Mouse (Mus musculus): ENCODE data around the gene Pdcd10.

Gene Pdcd10

GRCm38 (mm10) chr3:75556695-75557291, at the start of gene Pdcd10:
Gene Pdcd10, minus strand, starts transcription at chr3:75556856.
- in situ Hi-C loops (cut with MboI), result no loop called here

GRCm38 (mm10) chr3:75584898-75585297, 28.2 kb upstream of the Pdcd10 start:
- in situ Hi-C loops (cut with MboI), result no loop called here

GRCm38 (mm10) chr3:75583293-75583692, 26.6 kb upstream of the Pdcd10 start:
- in situ Hi-C loops (cut with MboI), result no loop called here

GRCm38 (mm10) chr3:75579352-75579751, 22.7 kb upstream of the Pdcd10 start:
- in situ Hi-C loops (cut with MboI), result no loop called here

GRCm38 (mm10) chr3:75575582-75575981, 18.9 kb upstream of the Pdcd10 start:
- in situ Hi-C loops (cut with MboI), result no loop called here

- in situ Hi-C loops (cut with MboI), result no loop called here
Measured at GRCm38 (mm10) chr3:75574074-75574473, 17.4 kb upstream of the Pdcd10 start.

- in situ Hi-C loops (cut with MboI), result no loop called here
Measured at GRCm38 (mm10) chr3:75557292-75557691, 636 bp upstream of the Pdcd10 start, which contains the start of gene Serpini1. Gene Serpini1, plus strand, starts transcription at chr3:75557547.

- in situ Hi-C loops (cut with MboI), result no loop called here
Measured at GRCm38 (mm10) chr3:75556121-75556694, 448 bp downstream of the Pdcd10 start.

- in situ Hi-C loops (cut with MboI), result no loop called here
Measured at GRCm38 (mm10) chr3:75551248-75551647, 5.4 kb downstream of the Pdcd10 start.

- in situ Hi-C loops (cut with MboI), result no loop called here
Measured at GRCm38 (mm10) chr3:75544287-75544686, 12.4 kb downstream of the Pdcd10 start.

GRCm38 (mm10) chr3:75542852-75543251, 13.8 kb downstream of the Pdcd10 start:
- in situ Hi-C loops (cut with MboI), result no loop called here

- in situ Hi-C loops (cut with MboI), result no loop called here
Measured at GRCm38 (mm10) chr3:75541259-75541658, 15.4 kb downstream of the Pdcd10 start.

- in situ Hi-C loops (cut with MboI), result no loop called here
Measured at GRCm38 (mm10) chr3:75534045-75534834, 22.4 kb downstream of the Pdcd10 start.

GRCm38 (mm10) chr3:75531074-75531473, 25.6 kb downstream of the Pdcd10 start:
- in situ Hi-C loops (cut with MboI), result no loop called here

- in situ Hi-C loops (cut with MboI), result no loop called here
Measured at GRCm38 (mm10) chr3:75522527-75522926, 34.1 kb downstream of the Pdcd10 start.

GRCm38 (mm10) chr3:75521314-75521713, 35.3 kb downstream of the Pdcd10 start:
- in situ Hi-C loops (cut with MboI), result no loop called here

GRCm38 (mm10) chr3:75517631-75518250, 38.9 kb downstream of the Pdcd10 start:
- in situ Hi-C loops (cut with MboI), result loop anchor here (10.0 kb wide), 1 partner anchor 293 kb away; no protein-coding TSS in a partner anchor

- in situ Hi-C loops (cut with MboI), result no loop called here
Measured at GRCm38 (mm10) chr3:75498961-75499960, 57.4 kb downstream of the Pdcd10 start.

GRCm38 (mm10) chr3:75492913-75493312, 63.7 kb downstream of the Pdcd10 start:
- in situ Hi-C loops (cut with MboI), result no loop called here

- in situ Hi-C loops (cut with MboI), result no loop called here
Measured at GRCm38 (mm10) chr3:75482056-75482455, 74.6 kb downstream of the Pdcd10 start, which contains the start of gene Wdr49. Gene Wdr49, minus strand, starts transcription at chr3:75482156.

GRCm38 (mm10) chr3:75475106-75475505, 81.5 kb downstream of the Pdcd10 start:
- in situ Hi-C loops (cut with MboI), result no loop called here
